Mouse (Mus musculus) WW6 (cell line): Measurements from ENCODE around the gene Palm2.

Experiments
- DNase-seq: peaks from one replicate; pipeline ENCODE4 v3.0.0-alpha.2; 2013; ENCODE audit warnings: low read depth, low spot score

Gene Palm2

GRCm38 (mm10) chr4:57703574-57704470 is 269.8 kb downstream of the Palm2 start:
- DNase-seq = no peak

- DNase-seq = no peak
Measured at GRCm38 (mm10) chr4:57704575-57704974, 270.5 kb downstream of the Palm2 start.

- no peak for DNase-seq
Measured at GRCm38 (mm10) chr4:57715849-57716248, 281.8 kb downstream of the Palm2 start.

GRCm38 (mm10) chr4:57716735-57717134 is 282.7 kb downstream of the Palm2 start:
- no peak for DNase-seq

- DNase-seq = no peak
Measured at GRCm38 (mm10) chr4:57717354-57717753, 283.3 kb downstream of the Palm2 start, which contains the start of gene Akap2. Gene Akap2 (plus strand): TSS chr4:57717657.

GRCm38 (mm10) chr4:57719370-57719769 is 285.3 kb downstream of the Palm2 start:
- no peak for DNase-seq

- DNase-seq = no peak
Measured at GRCm38 (mm10) chr4:57720869-57721361, 286.9 kb downstream of the Palm2 start.

- no peak for DNase-seq
Measured at GRCm38 (mm10) chr4:57722296-57722695, 288.2 kb downstream of the Palm2 start.

- no peak for DNase-seq
Measured at GRCm38 (mm10) chr4:57723659-57724058, 289.6 kb downstream of the Palm2 start.

- no peak for DNase-seq
Measured at GRCm38 (mm10) chr4:57725569-57725968, 291.5 kb downstream of the Palm2 start.

GRCm38 (mm10) chr4:57728611-57729183 is 294.6 kb downstream of the Palm2 start:
- DNase-seq = no peak

GRCm38 (mm10) chr4:57730047-57730446 is 296.0 kb downstream of the Palm2 start:
- DNase-seq = no peak

- DNase-seq = no peak
Measured at GRCm38 (mm10) chr4:57730801-57731598, 297.0 kb downstream of the Palm2 start.

GRCm38 (mm10) chr4:57732351-57732750 is 298.3 kb downstream of the Palm2 start:
- DNase-seq = no peak

GRCm38 (mm10) chr4:57733445-57733844 is 299.4 kb downstream of the Palm2 start:
- DNase-seq = no peak

GRCm38 (mm10) chr4:57735426-57735825 is 301.4 kb downstream of the Palm2 start:
- DNase-seq = no peak

- DNase-seq = no peak
Measured at GRCm38 (mm10) chr4:57738856-57739552, 305.0 kb downstream of the Palm2 start.

- no peak for DNase-seq
Measured at GRCm38 (mm10) chr4:57743325-57743929, 309.4 kb downstream of the Palm2 start.

- DNase-seq = no peak
Measured at GRCm38 (mm10) chr4:57750651-57751050, 316.6 kb downstream of the Palm2 start.

- DNase-seq = no peak
Measured at GRCm38 (mm10) chr4:57751054-57751453, 317.0 kb downstream of the Palm2 start.

GRCm38 (mm10) chr4:57751566-57751965 is 317.5 kb downstream of the Palm2 start:
- DNase-seq = no peak
